Mouse (Mus musculus): Measurements from ENCODE around the gene Trpv4. TPM values are rescaled to one million over a fixed set of nuclear protein-coding genes. Genes with fewer than 3 reads are reported as not detected.

Trpv4 gene
- 0.75 and 7.1 TPM in 2 replicates for polyA plus RNA-seq (2021; fragmentation: Nextera tagmentation)
- long read RNA-seq, experiment 1, result 0 reads
- long read RNA-seq, experiment 2, partial matches to known transcripts, result 1 of 10 reads
- long read RNA-seq, experiment 2, other reads (novel, unspliced or antisense), result 5 of 10 reads

DNA sequence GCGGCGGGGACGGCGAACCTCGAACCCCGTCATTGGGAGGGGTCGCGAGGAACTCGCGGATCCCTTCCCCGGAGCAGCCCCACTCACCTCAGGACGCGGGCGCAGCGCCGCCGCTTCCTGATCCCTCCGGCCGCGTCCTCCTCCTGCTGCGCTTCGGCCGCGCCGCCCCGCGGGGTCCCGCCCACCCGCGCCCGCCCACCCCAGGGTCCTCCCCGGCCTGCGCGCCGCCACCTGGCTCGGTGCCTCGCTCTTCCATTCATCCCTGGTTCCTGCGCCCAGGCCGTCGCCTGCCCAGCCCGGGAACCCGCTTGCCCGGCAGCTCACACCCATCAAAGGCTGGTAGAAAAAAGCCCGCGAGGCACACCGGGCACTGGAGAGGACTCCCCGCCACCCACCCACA is at the start of gene Trpv4:
TSS of gene Trpv4 (minus strand) at position 167 of the 400 bp plus-strand sequence.

GRCm38 (mm10) chr5:114707265-114708068 is 49.2 kb upstream of the Trpv4 start, which contains the start of gene Tchp:
Gene Tchp, plus strand, starts transcription at chr5:114707760.

DNA sequence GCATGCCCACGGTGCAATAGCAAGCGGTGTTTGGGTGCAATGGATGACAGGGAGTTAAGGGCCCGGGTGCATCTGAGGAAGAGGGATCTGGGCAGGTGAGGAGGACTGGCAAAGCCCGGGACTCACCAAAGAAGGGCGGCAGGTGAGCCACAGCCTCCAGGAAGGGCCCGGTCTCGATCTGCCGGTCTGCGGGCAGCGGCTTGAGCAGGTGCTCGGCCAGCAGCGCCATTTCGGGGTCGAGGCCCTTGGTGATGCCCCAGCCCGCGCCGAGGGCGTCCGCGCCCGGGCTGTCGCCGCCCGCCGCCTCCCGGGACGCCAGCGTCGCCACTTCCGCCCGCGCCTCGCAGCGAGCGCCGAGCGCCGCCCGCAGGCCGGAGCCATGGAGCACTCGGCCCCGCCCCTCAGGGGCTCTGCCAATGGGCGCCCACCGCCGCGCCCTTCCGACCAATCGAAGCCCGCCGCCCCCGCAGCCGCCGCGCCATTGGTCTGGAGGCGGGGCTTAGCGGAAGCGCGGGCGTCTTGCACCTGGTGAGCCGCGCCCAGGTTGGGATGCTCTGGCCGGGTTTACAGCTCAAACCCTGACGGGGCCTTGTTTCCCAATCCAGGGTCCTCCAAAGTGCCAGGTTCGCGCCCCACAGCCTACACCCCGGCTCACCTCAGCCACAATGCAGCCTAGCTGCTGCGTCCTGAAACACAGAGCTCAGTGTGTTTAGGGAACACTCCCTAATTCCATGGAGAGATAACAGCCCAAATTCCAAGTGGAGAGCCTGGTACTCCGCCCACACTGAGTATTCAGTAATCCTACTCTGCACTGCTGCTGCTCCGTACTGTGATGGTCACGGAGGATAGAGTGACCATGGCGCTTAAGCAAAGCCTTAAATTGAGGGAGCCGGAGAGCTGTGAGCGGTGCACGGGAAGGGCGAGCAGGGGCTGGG is 32.7 kb upstream of the Trpv4 start, which contains the start of gene Gltp:
TSS of gene Gltp (minus strand) at position 352 of the 935 bp plus-strand sequence.

Other genes starting within 250 kb of the Trpv4 start
- gene Mmab, start 214.4 kb downstream of the Trpv4 start, polyA plus RNA-seq (2021; fragmentation: Nextera tagmentation), result 12.6 and 14.6 TPM in 2 replicates
- 27.8 and 29.3 TPM in 2 replicates for gene Mvk, start 214.2 kb downstream of the Trpv4 start, polyA plus RNA-seq (2021; fragmentation: Nextera tagmentation)
- gene Fam222a, start 90.4 kb downstream of the Trpv4 start, polyA plus RNA-seq (2021; fragmentation: Nextera tagmentation), result 0.46 and 0.49 TPM in 2 replicates
- gene Gltp, start 32.6 kb upstream of the Trpv4 start, polyA plus RNA-seq (2021; fragmentation: Nextera tagmentation), result 93.0 and 93.3 TPM in 2 replicates
- gene Tchp, start 49.3 kb upstream of the Trpv4 start, polyA plus RNA-seq (2021; fragmentation: Nextera tagmentation), result 5.0 and 5.3 TPM in 2 replicates
- gene Ankrd13a, start 116.3 kb upstream of the Trpv4 start, polyA plus RNA-seq (2021; fragmentation: Nextera tagmentation), result 5.0 and 5.6 TPM in 2 replicates
- 19.1 and 19.8 TPM in 2 replicates for gene Git2, start 117.1 kb upstream of the Trpv4 start, polyA plus RNA-seq (2021; fragmentation: Nextera tagmentation)
- 275 and 276 TPM in 2 replicates for gene 1500011B03Rik, start 165.0 kb upstream of the Trpv4 start, polyA plus RNA-seq (2021; fragmentation: Nextera tagmentation)
- not detected in 2 replicates for gene 4930519G04Rik, start 195.2 kb upstream of the Trpv4 start, polyA plus RNA-seq (2021; fragmentation: Nextera tagmentation)
- gene Gm9936, start 200.3 kb upstream of the Trpv4 start, polyA plus RNA-seq (2021; fragmentation: Nextera tagmentation), result 0.10 and 0.14 TPM in 2 replicates
- 2.0 and 5.7 TPM in 2 replicates for gene Oasl2, start 238.5 kb upstream of the Trpv4 start, polyA plus RNA-seq (2021; fragmentation: Nextera tagmentation)